Mouse (Mus musculus) brain, adult 10 weeks (tissue): ENCODE results near the gene Tdrkh. TPM values are rescaled to one million over a fixed set of nuclear protein-coding genes. Genes with fewer than 3 reads are reported as not detected.

ENCODE experiments used
- polyA plus RNA-seq: library from polyadenylated mRNA; stranded (reverse); fragments of 350-450 nt; fragmentation: Illumina TruSeq; extraction: RNeasy Lipid Tissue Mini Kit (QIAGEN cat#74804); gene quantifications from one replicate; pipeline ENCODE4 v1.2.3, GENCODE M21; 2015; ENCODE audit warnings: low read depth, low replicate concordance

Gene Tdrkh
- 30.5 TPM for polyA plus RNA-seq

GRCm38 (mm10) chr3:94413031-94413679, at the start of gene Tdrkh:
Gene Tdrkh, plus strand, starts transcription at chr3:94413273.

GRCm38 (mm10) chr3:94372641-94373040, 40.4 kb upstream of the Tdrkh start, which contains the start of gene Rorc:
Gene Rorc, plus strand, starts transcription at chr3:94372794.

GRCm38 (mm10) chr3:94398217-94398616, 14.9 kb upstream of the Tdrkh start, which contains the start of gene Lingo4:
Gene Lingo4, plus strand, starts transcription at chr3:94398517.

GRCm38 (mm10) chr3:94442951-94443596, 30.0 kb downstream of the Tdrkh start, which contains the start of gene Mrpl9:
Gene Mrpl9, plus strand, starts transcription at chr3:94443318.

GRCm38 (mm10) chr3:94443597-94443964, 30.5 kb downstream of the Tdrkh start, which contains the start of gene Oaz3:
Gene Oaz3, minus strand, starts transcription at chr3:94443915.

GRCm38 (mm10) chr3:94477981-94478422, 64.9 kb downstream of the Tdrkh start, which contains the start of gene Celf3:
Gene Celf3, plus strand, starts transcription at chr3:94478295.

GRCm38 (mm10) chr3:94480291-94480884, 67.3 kb downstream of the Tdrkh start, which contains the start of gene Riiad1:
Gene Riiad1, minus strand, starts transcription at chr3:94480341.

Other genes starting within 250 kb of the Tdrkh start
- gene Gm10696, start 235.1 kb upstream of the Tdrkh start, polyA plus RNA-seq: not detected
- gene Gm5286, start 216.6 kb upstream of the Tdrkh start, polyA plus RNA-seq: not detected
- gene Gm4778, start 149.2 kb upstream of the Tdrkh start, polyA plus RNA-seq: not detected
- gene Them4, start 103.2 kb upstream of the Tdrkh start, polyA plus RNA-seq: 37.3 TPM
- not detected for gene Them5, start 71.2 kb upstream of the Tdrkh start, polyA plus RNA-seq
- 1.3 TPM for gene C2cd4d, start 50.8 kb upstream of the Tdrkh start, polyA plus RNA-seq
- 3.6 TPM for gene Rorc, start 40.5 kb upstream of the Tdrkh start, polyA plus RNA-seq
- gene Lingo4, start 14.8 kb upstream of the Tdrkh start, polyA plus RNA-seq: 1.4 TPM
- gene Mrpl9, start 30.0 kb downstream of the Tdrkh start, polyA plus RNA-seq: 62.1 TPM
- gene Oaz3, start 30.6 kb downstream of the Tdrkh start, polyA plus RNA-seq: not detected
- gene Celf3, start 65.0 kb downstream of the Tdrkh start, polyA plus RNA-seq: 140 TPM
- 7.8 TPM for gene Riiad1, start 67.1 kb downstream of the Tdrkh start, polyA plus RNA-seq
- gene Snx27, start 169.4 kb downstream of the Tdrkh start, polyA plus RNA-seq: 65.7 TPM
- gene Gm10972, start 229.8 kb downstream of the Tdrkh start, polyA plus RNA-seq: not detected
- gene Tuft1, start 245.6 kb downstream of the Tdrkh start, polyA plus RNA-seq: 4.1 TPM